Mouse (Mus musculus) heart, embryonic 14.5 days (tissue): ENCODE measurements around the gene Guca2a. TPM values are rescaled to one million over a fixed set of nuclear protein-coding genes. Genes with fewer than 3 reads are reported as not detected.
A peak's percentile ranks its signal among the peaks of the same experiment; 100 is the strongest.

Source experiments
- ATAC-seq: fragments of 200-750 bp; cut with Nextera tagmentation; 2 replicates; pipeline ENCODE4 v1.8.0; 2017; ENCODE audit warnings: low read depth, moderate TSS enrichment; ENCODE audit not compliant: insufficient number of reproducible peaks, insufficient read depth, low FRiP score
- H3K27ac ChIP-seq, 2 experiments: fragments of 200-500 bp in 1 of 2; fragments of 300-500 bp in 1 of 2; sonication (generic) in 1 of 2; replicated peaks in 1 of 2; 2 replicates each; pipeline ENCODE4 v1.5.1; 2012 to 2014; ENCODE audit warnings: low read depth in 2 of 2, low read length in 2 of 2, control low read depth in 1 of 2, mild to moderate bottlenecking in 1 of 2, mixed read lengths in 1 of 2; ENCODE audit not compliant: control insufficient read depth in 1 of 2, insufficient read depth in 1 of 2
- H3K27me3 ChIP-seq: fragments of 300-500 bp; sonication (generic); 2 replicates; pipeline ENCODE4 v1.6.1; 2014; ENCODE audit warnings: mild to moderate bottlenecking, low read length, control low read depth; ENCODE audit not compliant: control insufficient read depth, insufficient read depth
- H3K36me3 ChIP-seq: fragments of 300-500 bp; sonication (generic); 2 replicates; pipeline ENCODE4 v1.6.1; 2014; ENCODE audit warnings: mild to moderate bottlenecking, control low read depth, low read length, mixed read lengths; ENCODE audit not compliant: control insufficient read depth, insufficient read depth
- H3K4me1 ChIP-seq, 2 experiments: fragments of 200-500 bp in 1 of 2; fragments of 300-500 bp in 1 of 2; sonication (generic) in 1 of 2; 2 replicates each; pipeline ENCODE4 v1.6.1; 2012 to 2014; ENCODE audit warnings: low read length in 2 of 2, control low read depth in 1 of 2, mixed read lengths in 1 of 2; ENCODE audit not compliant: control insufficient read depth in 2 of 2, insufficient read depth in 2 of 2
- H3K4me2 ChIP-seq: fragments of 300-500 bp; sonication (generic); 2 replicates; pipeline ENCODE4 v1.6.1; 2014; ENCODE audit warnings: mild to moderate bottlenecking, low read length
- H3K4me3 ChIP-seq, 2 experiments: fragments of 200-500 bp in 1 of 2; fragments of 300-500 bp in 1 of 2; sonication (generic) in 1 of 2; 2 replicates each; pipeline ENCODE4 v1.5.1; 2012 to 2014; ENCODE audit warnings: low read length in 2 of 2, mild to moderate bottlenecking in 2 of 2, control low read depth in 1 of 2, low read depth in 1 of 2, moderate library complexity in 1 of 2; ENCODE audit not compliant: control insufficient read depth in 1 of 2, insufficient read depth in 1 of 2
- H3K9ac ChIP-seq: fragments of 300-500 bp; sonication (generic); 2 replicates; pipeline ENCODE4 v1.6.1; 2014; ENCODE audit warnings: mild to moderate bottlenecking, low read length
- H3K9me3 ChIP-seq: fragments of 300-500 bp; sonication (generic); 2 replicates; pipeline ENCODE4 v1.6.1; 2016; ENCODE audit warnings: low read length, control low read depth; ENCODE audit not compliant: control insufficient read depth
- WGBS: fragments of 180-500 bp; shearing (Covaris S2); extraction: QIAGEN DNeasy Blood & Tissue Kit; methylation state at CpG from one replicate; pipeline ENCODE4 v1.1.7; 2014; 5-methylcytosine and 5-hydroxymethylcytosine counted together
- polyA plus RNA-seq: library from polyadenylated mRNA; unstranded; fragments of >200 nt; fragmentation: Nextera tagmentation; extraction: Ambion mirVana; gene quantifications from 2 replicates; pipeline ENCODE4 v1.2.1, GENCODE M21; 2014

The Guca2a gene
- polyA plus RNA-seq, 1 experiment from 2014 or later, result not detected

DNA sequence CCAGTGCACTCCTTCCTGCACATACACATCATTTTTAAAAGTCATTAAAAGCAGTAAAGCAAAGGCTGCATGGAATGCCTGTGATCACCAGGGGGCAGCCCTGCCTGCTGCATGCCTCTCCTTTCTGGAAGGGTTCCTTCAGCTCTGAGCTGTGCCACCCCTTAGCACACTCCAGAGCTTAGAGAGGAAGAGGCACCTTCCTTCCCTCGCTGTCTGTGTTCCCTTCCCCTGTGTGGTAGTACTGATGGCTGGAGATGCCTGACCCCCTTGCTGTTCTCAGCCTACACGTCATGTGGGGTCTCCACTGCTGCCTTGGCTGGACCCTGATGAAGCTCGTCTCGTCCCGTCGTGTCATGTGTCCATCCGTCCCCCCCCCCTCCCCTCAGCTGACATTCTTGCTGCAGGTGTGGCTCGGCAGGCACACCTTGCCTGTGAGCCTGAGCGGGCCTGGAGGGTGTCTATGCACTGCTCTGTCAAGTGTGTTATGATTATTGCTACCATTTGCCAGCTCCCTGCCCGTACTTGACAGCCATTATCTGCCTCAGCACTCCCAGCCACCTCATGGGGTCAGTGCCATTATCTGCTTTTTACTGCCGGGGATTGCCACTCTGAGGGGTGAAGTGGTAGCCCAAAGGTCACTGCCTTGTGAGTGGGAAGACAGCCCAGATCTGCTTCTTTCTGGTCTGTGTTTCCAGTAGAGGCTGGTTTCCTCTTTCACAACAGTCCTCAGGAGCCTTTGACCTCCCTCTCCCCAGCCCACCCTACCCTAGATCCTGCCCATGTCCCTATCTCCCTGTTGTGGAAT is 6.2 kb upstream of the Guca2a start:
- no peak overlapping the region for H3K4me3 ChIP-seq
- no peaks in the 10 kb centered on the region for H3K9me3 ChIP-seq
- peaks cover 22% of the 10 kb centered on the region for H3K36me3 ChIP-seq
- peak overlapping the region; percentile 36 to 80; a peak in 3 of 4 replicates for H3K27ac ChIP-seq
- H3K4me2 ChIP-seq, result no peak overlapping the region; the same call in 1 of the 2 replicates
- H3K4me1 ChIP-seq, result peaks cover 46 to 66% of the 10 kb centered on the region in 2 experiments
- no peaks in the 10 kb centered on the region for H3K27me3 ChIP-seq
- peak overlapping the region; percentile 34; the same call in 1 of the 2 replicates for H3K9ac ChIP-seq
- peak; percentile 37; the same call in 1 of the 2 replicates for ATAC-seq
- WGBS, result 28% methylated on average over 11 of the region's 11 CpGs

DNA sequence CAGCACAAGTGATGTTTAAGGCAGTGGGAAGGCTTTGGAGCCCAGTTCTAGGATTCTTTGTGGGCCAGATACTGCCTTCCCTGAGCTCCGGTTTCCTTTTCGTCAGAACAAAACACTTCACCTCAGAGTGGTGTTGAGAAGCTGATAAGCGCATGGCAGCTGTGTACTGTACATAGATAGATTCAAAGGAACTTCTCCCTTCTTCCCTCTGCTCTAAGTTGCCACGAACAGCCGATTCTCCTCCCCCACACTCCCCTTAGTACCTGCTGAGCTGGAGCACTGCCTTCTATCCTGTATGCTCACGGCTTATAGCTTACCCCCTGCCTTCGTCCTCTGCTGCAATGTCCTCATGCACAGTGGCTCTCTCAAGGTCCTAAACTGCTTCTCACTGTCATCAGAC is 4.8 kb upstream of the Guca2a start:
- 12% methylated on average over 7 of the region's 7 CpGs for WGBS
- H3K27me3 ChIP-seq, result no peaks in the 10 kb centered on the region
- no peak overlapping the region for H3K4me3 ChIP-seq
- peaks cover 18% of the 10 kb centered on the region for H3K36me3 ChIP-seq
- H3K27ac ChIP-seq, result peak overlapping the region; percentile 38 to 80
- no peaks in the 10 kb centered on the region for H3K9me3 ChIP-seq
- 0 out of 2 replicates have a peak overlapping the region, but pooled peaks have one; percentile 11 for H3K4me2 ChIP-seq
- peak overlapping the region; percentile 44 for H3K9ac ChIP-seq
- peak; percentile 22; the same call in 1 of the 2 replicates for ATAC-seq
- peaks cover 54 to 69% of the 10 kb centered on the region in 2 experiments for H3K4me1 ChIP-seq

DNA sequence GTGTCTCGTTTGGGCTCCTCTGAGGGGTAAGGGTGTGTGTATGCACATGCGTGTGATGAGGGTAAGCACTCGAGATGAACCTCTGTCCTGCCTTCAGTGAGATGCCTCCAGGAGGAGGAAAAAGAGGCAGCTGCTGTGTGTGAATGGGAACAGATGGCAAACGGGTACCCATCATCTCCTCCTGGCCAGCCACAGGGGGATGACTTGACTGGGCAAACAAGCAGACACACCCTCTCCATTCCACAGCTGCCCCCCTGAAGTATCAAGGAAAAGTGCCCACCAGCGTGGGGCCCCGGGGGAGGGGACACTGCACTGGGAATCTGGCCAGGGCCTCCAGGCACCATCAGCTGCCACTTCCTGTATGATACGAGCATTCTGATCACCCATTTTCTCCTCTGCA is 4.2 kb upstream of the Guca2a start:
- Histone ChIP-seq H3K4me2 (0 out of 2 replicates have a peak overlapping the region, but pooled peaks have one; percentile 7), H3K9me3 (no peaks in the 10 kb centered on the region), H3K27me3 (no peaks in the 10 kb centered on the region), H3K4me1 (peaks cover 54 to 69% of the 10 kb centered on the region in 2 experiments), H3K36me3 (peaks cover 18% of the 10 kb centered on the region), H3K27ac (peak overlapping the region in 1 of 2 experiments; percentile 80; a peak in 2 of 4 replicates), H3K9ac (peak overlapping the region; percentile 44), H3K4me3 (no peak overlapping the region)
- WGBS, result 41% methylated on average over 7 of the region's 7 CpGs
- no peak for ATAC-seq

DNA sequence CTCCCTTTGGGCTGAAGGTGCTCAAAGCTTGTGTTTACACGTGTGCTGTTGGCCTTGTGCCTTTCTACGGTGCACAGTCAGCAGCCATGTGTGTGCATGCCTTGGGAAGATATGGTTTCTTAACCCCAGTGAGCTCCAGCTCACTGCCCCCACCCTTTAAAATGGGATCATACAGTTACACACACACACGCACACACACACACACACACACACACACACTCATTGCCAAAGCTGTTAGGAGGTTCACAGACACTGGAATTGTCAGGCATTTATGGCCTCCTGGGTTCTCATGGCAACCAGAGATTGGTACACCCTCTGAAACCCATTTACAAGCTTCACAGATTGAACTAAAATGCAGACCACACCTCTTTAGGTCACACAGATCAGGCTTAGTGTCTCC is 3.6 kb upstream of the Guca2a start:
- H3K27ac ChIP-seq, result peak overlapping the region in 1 of 2 experiments; percentile 80; a peak in 1 of 4 replicates
- H3K4me3 ChIP-seq, result no peak overlapping the region
- H3K27me3 ChIP-seq, result no peaks in the 10 kb centered on the region
- no peak overlapping the region for H3K4me2 ChIP-seq
- H3K9ac ChIP-seq, result no peak overlapping the region
- ATAC-seq, result no peak
- H3K9me3 ChIP-seq, result no peaks in the 10 kb centered on the region
- 77% methylated on average over 3 of the region's 3 CpGs for WGBS
- H3K36me3 ChIP-seq, result peaks cover 18% of the 10 kb centered on the region
- peaks cover 54 to 69% of the 10 kb centered on the region in 2 experiments for H3K4me1 ChIP-seq

DNA sequence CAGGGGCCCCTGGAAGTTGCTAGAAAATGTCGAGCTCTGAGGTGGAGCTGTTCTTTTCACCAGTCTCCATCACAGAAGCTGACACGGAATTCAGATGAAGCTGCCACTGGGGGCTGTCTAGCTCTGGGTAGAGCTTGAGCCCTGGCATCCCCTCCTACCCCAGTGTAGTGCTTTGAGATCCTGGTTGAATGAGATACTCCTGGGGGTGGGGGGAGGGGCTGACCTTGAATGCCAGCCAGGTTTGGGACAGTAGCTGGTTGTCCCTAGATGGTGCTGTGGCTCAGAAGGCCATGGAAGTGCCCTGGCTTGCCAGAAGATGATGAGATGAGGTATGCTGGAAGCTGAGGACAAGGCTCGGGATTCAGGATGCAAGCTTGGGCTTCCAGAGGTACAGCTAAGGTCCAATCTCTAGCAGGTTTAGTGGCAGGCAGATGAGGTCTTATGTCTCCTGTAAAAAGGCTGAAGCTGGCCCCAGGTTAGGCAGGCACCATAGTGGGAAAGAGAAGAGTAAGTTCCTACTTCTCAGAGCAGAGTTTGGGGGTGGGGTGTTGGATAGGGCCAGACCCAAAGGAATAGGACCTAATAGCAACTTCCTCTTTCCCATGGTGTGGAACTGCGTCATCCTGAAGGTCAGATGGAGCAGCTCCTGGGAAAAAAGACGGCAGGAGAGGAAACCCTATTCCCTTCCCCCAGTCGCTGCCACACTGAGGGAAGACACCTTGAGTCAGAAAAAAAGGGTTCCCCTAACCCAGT is 2.4 kb upstream of the Guca2a start:
- H3K4me3 ChIP-seq, result no peak overlapping the region
- no peak overlapping the region for H3K4me2 ChIP-seq
- H3K9me3 ChIP-seq, result no peaks in the 10 kb centered on the region
- ATAC-seq, result 0 out of 2 replicates have a peak, but pooled peaks have one; percentile 19
- peak overlapping the region; percentile 5 to 24; a peak in 1 of 4 replicates for H3K27ac ChIP-seq
- H3K27me3 ChIP-seq, result no peaks in the 10 kb centered on the region
- WGBS, result 58% methylated on average over 6 of the region's 6 CpGs
- peaks cover 6% of the 10 kb centered on the region for H3K36me3 ChIP-seq
- H3K9ac ChIP-seq, result no peak overlapping the region
- peaks cover 54 to 69% of the 10 kb centered on the region in 2 experiments for H3K4me1 ChIP-seq

DNA sequence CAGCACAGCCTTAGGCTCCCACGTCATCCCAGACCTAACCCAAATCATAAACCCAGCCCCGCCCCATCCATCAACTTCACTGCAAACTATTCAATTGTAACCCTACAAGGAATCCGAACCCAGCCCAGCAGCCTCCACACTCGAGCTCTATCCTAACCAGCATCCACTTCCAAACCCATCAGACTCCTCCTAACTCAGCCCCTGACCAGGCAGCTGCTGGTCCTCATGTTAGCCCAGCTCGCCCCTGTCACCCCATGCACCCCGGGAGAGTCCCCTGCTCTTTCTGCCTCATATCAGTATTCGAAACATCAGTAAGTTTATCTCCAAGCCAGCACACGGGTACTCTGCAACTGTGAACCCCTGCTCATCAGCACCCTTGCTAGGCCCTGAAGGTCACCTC is 1.8 kb upstream of the Guca2a start:
- no peaks in the 10 kb centered on the region for H3K27me3 ChIP-seq
- H3K4me2 ChIP-seq, result no peak overlapping the region
- ATAC-seq, result no peak
- WGBS, result 68% methylated on average over 8 of the region's 8 CpGs
- no peak overlapping the region for H3K4me3 ChIP-seq
- no peaks in the 10 kb centered on the region for H3K9me3 ChIP-seq
- H3K27ac ChIP-seq, result 0 out of 4 replicates have a peak overlapping the region, but pooled peaks of 1 of the 2 experiments have one; percentile 24
- peaks cover 54 to 67% of the 10 kb centered on the region in 2 experiments for H3K4me1 ChIP-seq
- H3K9ac ChIP-seq, result no peak overlapping the region
- H3K36me3 ChIP-seq, result 0 out of 2 replicates have a peak, but pooled peaks cover under 1% of the 10 kb centered on the region

DNA sequence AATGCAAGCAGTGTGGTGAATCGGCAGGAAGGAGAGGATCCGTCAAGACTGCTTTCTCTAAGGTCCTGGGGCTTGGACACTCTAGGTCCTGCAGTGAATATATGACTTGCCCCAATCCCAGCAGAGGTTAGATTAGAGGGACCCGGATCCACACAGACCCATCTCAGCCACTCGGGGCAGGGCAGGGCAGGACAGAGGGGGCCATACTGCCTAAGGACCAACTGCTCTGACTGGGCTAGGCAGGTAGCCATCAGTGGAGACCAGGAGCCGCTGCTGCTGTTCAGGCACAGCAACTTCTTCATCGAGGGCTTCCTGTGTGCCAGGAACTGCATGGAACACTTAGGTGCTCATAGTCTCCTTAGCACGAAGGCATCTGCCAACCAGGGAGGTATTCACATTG is 773 bp upstream of the Guca2a start:
- H3K27ac ChIP-seq, result no peak overlapping the region
- no peak overlapping the region for H3K9ac ChIP-seq
- no peaks in the 10 kb centered on the region for H3K27me3 ChIP-seq
- no peak for ATAC-seq
- 77% methylated on average over 7 of the region's 7 CpGs for WGBS
- H3K36me3 ChIP-seq, result no peaks in the 10 kb centered on the region
- H3K9me3 ChIP-seq, result no peaks in the 10 kb centered on the region
- peaks cover 44 to 57% of the 10 kb centered on the region in 2 experiments for H3K4me1 ChIP-seq
- no peak overlapping the region for H3K4me2 ChIP-seq
- H3K4me3 ChIP-seq, result no peak overlapping the region
